Mouse (Mus musculus) limb, embryonic 11.5 days (tissue): Measurements from ENCODE around the gene Muc1. TPM values are rescaled to one million over a fixed set of nuclear protein-coding genes. Genes with fewer than 3 reads are reported as not detected.
A peak's percentile ranks its signal among the peaks of the same experiment; 100 is the strongest.
"Not testable (repeated sequence)": the region's sequence is repeated elsewhere in the genome, so short reads cannot be mapped to it uniquely, and the experiment has no call there.

ENCODE experiments used
- ATAC-seq: fragments of 200-750 bp; cut with Nextera tagmentation; 2 replicates; pipeline ENCODE4 v1.8.0; 2017; ENCODE audit warnings: low read depth; ENCODE audit not compliant: insufficient number of reproducible peaks, low FRiP score, low TSS enrichment
- DNase-seq: peaks from one replicate; pipeline ENCODE4 v3.0.0-alpha.2; 2015; ENCODE audit warnings: low spot score
- H3K27ac ChIP-seq: fragments of 300-500 bp; sonication (generic); replicated peaks from 2 replicates; pipeline ENCODE4 v1.5.1; 2014; ENCODE audit warnings: low read depth, mild to moderate bottlenecking, low read length
- H3K27me3 ChIP-seq: fragments of 300-500 bp; sonication (generic); 2 replicates; pipeline ENCODE4 v1.6.1; 2014; ENCODE audit warnings: mild to moderate bottlenecking, low read length, mixed read lengths; ENCODE audit not compliant: control insufficient read depth, insufficient read depth
- H3K36me3 ChIP-seq: fragments of 300-500 bp; sonication (generic); 2 replicates; pipeline ENCODE4 v1.6.1; 2014; ENCODE audit warnings: mild to moderate bottlenecking, low read length, moderate library complexity, mixed read lengths; ENCODE audit not compliant: control insufficient read depth, insufficient read depth
- H3K4me1 ChIP-seq: fragments of 300-500 bp; sonication (generic); 2 replicates; pipeline ENCODE4 v1.6.1; 2014; ENCODE audit warnings: low read length, mixed read lengths; ENCODE audit not compliant: control insufficient read depth, insufficient read depth
- H3K4me2 ChIP-seq: fragments of 300-500 bp; sonication (generic); 2 replicates; pipeline ENCODE4 v1.6.1; 2014; ENCODE audit warnings: low read depth, mild to moderate bottlenecking, moderate library complexity; ENCODE audit not compliant: severe bottlenecking
- H3K4me3 ChIP-seq: fragments of 300-500 bp; sonication (generic); 2 replicates; pipeline ENCODE4 v1.5.1; 2014; ENCODE audit warnings: low read depth, low read length
- H3K9ac ChIP-seq: fragments of 300-500 bp; sonication (generic); 2 replicates; pipeline ENCODE4 v1.6.1; 2014; ENCODE audit warnings: mild to moderate bottlenecking, low read length
- H3K9me3 ChIP-seq: fragments of 300-500 bp; sonication (generic); 2 replicates; pipeline ENCODE4 v1.6.1; 2016; ENCODE audit warnings: low read length; ENCODE audit not compliant: control insufficient read depth
- WGBS: fragments of 180-500 bp; shearing (Covaris S2); extraction: QIAGEN DNeasy Blood & Tissue Kit; methylation state at CpG from one replicate; pipeline ENCODE4 v1.1.7; 2014; 5-methylcytosine and 5-hydroxymethylcytosine counted together
- polyA plus RNA-seq: library from polyadenylated mRNA; unstranded; fragments of >200 nt; fragmentation: Nextera tagmentation; extraction: Ambion mirVana; gene quantifications from 2 replicates; pipeline ENCODE4 v1.2.1, GENCODE M21; 2014

Gene Muc1
- polyA plus RNA-seq, 1 experiment from 2014 or later: 0.68 TPM

- peak within 1 kb of the TSS; percentile 98 for H3K27ac ChIP-seq
Measured at GRCm38 (mm10) chr3:89214681-89215411, 14.0 kb upstream of the Muc1 start, which contains the start of gene Thbs3. Thbs3 (plus strand) TSS chr3:89215180.

GRCm38 (mm10) chr3:89215853-89216252 is 13.0 kb upstream of the Muc1 start:
- Histone ChIP-seq H3K27me3 (no peaks in the 10 kb centered on the region), H3K9ac (peak overlapping the region; percentile 69), H3K36me3 (no peaks in the 10 kb centered on the region; the same call in 1 of the 2 replicates), H3K4me1 (peaks cover 7% of the 10 kb centered on the region), H3K27ac (no peak overlapping the region), H3K9me3 (no peaks in the 10 kb centered on the region), H3K4me2 (peak overlapping the region; percentile 75), H3K4me3 (peak overlapping the region; percentile 73)
- DNase-seq (peak; percentile 93), ATAC-seq (0 out of 2 replicates have a peak, but pooled peaks have one; percentile 28)
- WGBS: 0% methylated on average over 6 of the region's 6 CpGs

More at GRCm38 (mm10) chr3:89214681-89215411, 14.0 kb upstream of the Muc1 start, which contains the start of gene Thbs3:
- peak within 1 kb of the TSS; percentile 73 for H3K4me3 ChIP-seq
- H3K36me3 ChIP-seq: peaks cover 3% of the 10 kb centered on the region; the same call in 1 of the 2 replicates
- peak; percentile 64 for DNase-seq
- peak within 1 kb of the TSS; percentile 75 for H3K4me2 ChIP-seq
- WGBS: under 1% methylated on average over 17 of the region's 19 CpGs
- ATAC-seq: no peak
- H3K4me1 ChIP-seq: peaks cover 7% of the 10 kb centered on the region
- H3K9me3 ChIP-seq: no peaks in the 10 kb centered on the region
- no peaks in the 10 kb centered on the region for H3K27me3 ChIP-seq
- H3K9ac ChIP-seq: peak within 1 kb of the TSS; percentile 74

- DNase-seq, ATAC-seq, H3K4me3 ChIP-seq, H3K36me3 ChIP-seq, H3K9me3 ChIP-seq, H3K27ac ChIP-seq, H3K9ac ChIP-seq, H3K4me1 ChIP-seq, H3K4me2 ChIP-seq, H3K27me3 ChIP-seq: not testable (repeated sequence)
- 74% methylated on average over 7 of the region's 7 CpGs for WGBS
Measured at GRCm38 (mm10) chr3:89216407-89216806, 12.4 kb upstream of the Muc1 start.

GRCm38 (mm10) chr3:89218271-89218670 is 10.6 kb upstream of the Muc1 start:
- 86% methylated on average over 1 of the region's 1 CpGs for WGBS
- no peak overlapping the region for H3K4me3 ChIP-seq
- ATAC-seq: no peak
- H3K9ac ChIP-seq: no peak overlapping the region
- DNase-seq: no peak
- H3K36me3 ChIP-seq: no peaks in the 10 kb centered on the region
- no peak overlapping the region for H3K27ac ChIP-seq
- peaks cover 7% of the 10 kb centered on the region for H3K4me1 ChIP-seq
- H3K27me3 ChIP-seq: no peaks in the 10 kb centered on the region
- H3K4me2 ChIP-seq: no peak overlapping the region
- no peaks in the 10 kb centered on the region for H3K9me3 ChIP-seq

GRCm38 (mm10) chr3:89219546-89219945 is 9.3 kb upstream of the Muc1 start:
- WGBS: 37% methylated on average over 8 of the region's 8 CpGs
- Histone ChIP-seq H3K9ac (0 out of 2 replicates have a peak overlapping the region, but pooled peaks have one; percentile 22), H3K36me3 (no peaks in the 10 kb centered on the region; the same call in 1 of the 2 replicates), H3K27ac (no peak overlapping the region), H3K4me2 (no peak overlapping the region), H3K4me1 (peaks cover 7% of the 10 kb centered on the region), H3K4me3 (no peak overlapping the region), H3K27me3 (no peaks in the 10 kb centered on the region), H3K9me3 (no peaks in the 10 kb centered on the region)
- DNase-seq: no peak
- ATAC-seq: no peak

GRCm38 (mm10) chr3:89221167-89221566 is 7.7 kb upstream of the Muc1 start:
- WGBS: 45% methylated on average over 5 of the region's 5 CpGs
- Histone ChIP-seq H3K9ac (0 out of 2 replicates have a peak overlapping the region, but pooled peaks have one; percentile 2), H3K4me3 (no peak overlapping the region), H3K4me2 (no peak overlapping the region), H3K9me3 (no peaks in the 10 kb centered on the region), H3K27ac (no peak overlapping the region), H3K36me3 (no peaks in the 10 kb centered on the region; the same call in 1 of the 2 replicates), H3K27me3 (no peaks in the 10 kb centered on the region), H3K4me1 (peaks cover 10% of the 10 kb centered on the region)
- no peak for DNase-seq
- no peak for ATAC-seq

GRCm38 (mm10) chr3:89224796-89225195 is 4.1 kb upstream of the Muc1 start:
- Histone ChIP-seq H3K27ac (no peak overlapping the region), H3K9me3 (no peaks in the 10 kb centered on the region), H3K9ac (no peak overlapping the region), H3K36me3 (no peaks in the 10 kb centered on the region; the same call in 1 of the 2 replicates), H3K4me1 (peaks cover 24% of the 10 kb centered on the region), H3K27me3 (no peaks in the 10 kb centered on the region), H3K4me3 (no peak overlapping the region), H3K4me2 (no peak overlapping the region)
- ATAC-seq (no peak), DNase-seq (no peak)
- WGBS: 84% methylated on average over 11 of the region's 11 CpGs

- DNase-seq (no peak), ATAC-seq (no peak)
- Histone ChIP-seq H3K27ac (0 out of 2 replicates have a peak overlapping the region, but pooled peaks have one; percentile 21), H3K4me3 (peak overlapping the region; percentile 44; the same call in 1 of the 2 replicates), H3K9me3 (no peaks in the 10 kb centered on the region), H3K4me2 (peak overlapping the region; percentile 92; the same call in 1 of the 2 replicates), H3K4me1 (peaks cover 24% of the 10 kb centered on the region), H3K36me3 (no peaks in the 10 kb centered on the region; the same call in 1 of the 2 replicates), H3K9ac (peak overlapping the region; percentile 27; the same call in 1 of the 2 replicates), H3K27me3 (0 out of 2 replicates have a peak, but pooled peaks cover 2% of the 10 kb centered on the region)
- WGBS: 65% methylated on average over 12 of the region's 12 CpGs
Measured at GRCm38 (mm10) chr3:89225321-89225815, 3.5 kb upstream of the Muc1 start.
